Mouse (Mus musculus) spleen, adult 2 months (tissue): ENCODE measurements around the gene Ptprm. TPM values are rescaled to one million over a fixed set of nuclear protein-coding genes. Genes with fewer than 3 reads are reported as not detected.

Source experiments
- DNase-seq, 2 experiments: peaks; one replicate each; pipeline versions ENCODE4 v3.0.0 to v3.0.0-alpha.2; 2012 to 2021; ENCODE audit warnings: low spot score in 2 of 2, low read depth in 1 of 2
- H3K27ac ChIP-seq: fragments of 200-500 bp; 2 replicates; pipeline ENCODE4 v1.5.1; 2012; ENCODE audit warnings: low read length, inconsistent platforms; ENCODE audit not compliant: insufficient read depth
- H3K27me3 ChIP-seq: fragments of 200-500 bp; 2 replicates; pipeline ENCODE4 v1.6.1; 2012; ENCODE audit warnings: mild to moderate bottlenecking, moderate library complexity, low read length, inconsistent platforms; ENCODE audit not compliant: control insufficient read depth, insufficient read depth
- H3K36me3 ChIP-seq: fragments of 200-500 bp; 2 replicates; pipeline ENCODE4 v1.6.1; 2012; ENCODE audit warnings: mild to moderate bottlenecking, low read length, inconsistent platforms; ENCODE audit not compliant: control insufficient read depth, insufficient read depth
- H3K4me1 ChIP-seq: fragments of 200-500 bp; 2 replicates; pipeline ENCODE4 v1.6.1; 2011; ENCODE audit warnings: inconsistent platforms; ENCODE audit not compliant: control insufficient read depth, insufficient read depth, insufficient read length
- H3K4me3 ChIP-seq: fragments of 200-500 bp; 2 replicates; pipeline ENCODE4 v1.5.1; 2011; ENCODE audit warnings: mild to moderate bottlenecking, inconsistent platforms; ENCODE audit not compliant: insufficient read depth, insufficient read length; ENCODE audit errors: extremely low read depth
- CTCF ChIP-seq: fragments of 200-500 bp; IDR thresholded peaks from 2 replicates; pipeline ENCODE4 v1.5.1; 2011; ENCODE audit warnings: mild to moderate bottlenecking, inconsistent platforms; ENCODE audit not compliant: insufficient read depth, insufficient read length, insufficient replicate concordance; ENCODE audit errors: extremely low read depth
- POLR2A ChIP-seq: fragments of 200-500 bp; IDR thresholded peaks from 2 replicates; pipeline ENCODE4 v1.6.1; 2011; ENCODE audit warnings: low read depth, low read length, inconsistent platforms
- WGBS: fragments of 180-500 bp; shearing (Covaris S2); methylation state at CpG from one replicate; pipeline ENCODE4 v1.1.7; 2018; 5-methylcytosine and 5-hydroxymethylcytosine counted together
- polyA plus RNA-seq: library from polyadenylated mRNA; depleted of rRNA; stranded (reverse); fragments of >200 nt; gene quantifications from 2 replicates; pipeline ENCODE4 v1.2.3, GENCODE M21; 2012

Gene Ptprm
- polyA plus RNA-seq, 1 experiment = 5.0 TPM

GRCm38 (mm10) chr17:66712456-66713205 is 641.6 kb downstream of the Ptprm start:
- WGBS = 89% methylated on average over 9 of the region's 9 CpGs

DNA sequence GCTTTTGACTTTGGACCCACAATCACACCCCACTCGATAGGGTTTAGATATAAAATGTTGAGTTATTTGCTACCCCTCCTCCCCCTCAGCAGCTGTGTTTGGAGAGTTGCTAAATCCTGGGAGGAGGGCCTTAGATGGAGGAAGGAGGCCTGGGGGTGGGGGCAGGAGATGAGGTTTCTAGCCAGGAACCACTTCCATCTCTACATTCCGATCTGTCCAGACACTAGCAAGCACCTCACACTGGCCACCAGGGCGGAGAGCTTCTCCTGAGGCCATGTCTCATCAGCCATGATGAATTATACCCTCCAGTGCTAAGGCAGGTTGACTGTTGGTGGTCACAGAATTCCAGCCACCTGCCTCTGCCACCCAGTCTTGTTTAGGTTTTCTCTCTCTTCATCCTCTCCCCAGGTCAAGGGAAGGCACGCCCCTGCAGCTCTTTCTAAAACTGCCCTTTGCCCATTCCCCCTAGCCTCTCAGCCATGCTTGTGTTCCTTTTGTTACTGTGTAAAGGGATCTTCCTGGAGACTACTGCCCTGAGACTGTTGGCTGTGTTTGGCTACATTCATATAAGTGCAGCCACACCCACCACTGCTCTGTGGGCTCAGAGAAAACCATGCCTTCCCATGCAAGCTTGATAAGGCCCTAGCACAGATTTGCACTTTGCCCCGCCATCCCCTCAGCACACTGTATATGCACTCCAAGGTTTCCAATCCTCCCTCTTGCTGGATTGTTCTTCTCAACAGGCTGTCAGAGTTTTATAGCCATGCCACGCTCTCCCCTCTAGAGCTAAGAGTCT is 642.8 kb downstream of the Ptprm start:
- Histone ChIP-seq H3K27ac (no peak overlapping the region), H3K27me3 (no peaks in the 10 kb centered on the region), H3K4me3 (no peak overlapping the region), H3K36me3 (no peaks in the 10 kb centered on the region), H3K4me1 (no peaks in the 10 kb centered on the region)
- TF ChIP-seq POLR2A (no peak), CTCF (no peak)
- 72% methylated on average over 6 of the region's 6 CpGs for WGBS
- no peak for DNase-seq

More at GRCm38 (mm10) chr17:66712456-66713205, 641.6 kb downstream of the Ptprm start:
- Histone ChIP-seq H3K27me3 (no peaks in the 10 kb centered on the region), H3K4me3 (no peak overlapping the region), H3K4me1 (no peaks in the 10 kb centered on the region), H3K27ac (no peak overlapping the region), H3K36me3 (no peaks in the 10 kb centered on the region)
- no peak for DNase-seq
- TF ChIP-seq CTCF = no peak
- no peak for TF ChIP-seq POLR2A

DNA sequence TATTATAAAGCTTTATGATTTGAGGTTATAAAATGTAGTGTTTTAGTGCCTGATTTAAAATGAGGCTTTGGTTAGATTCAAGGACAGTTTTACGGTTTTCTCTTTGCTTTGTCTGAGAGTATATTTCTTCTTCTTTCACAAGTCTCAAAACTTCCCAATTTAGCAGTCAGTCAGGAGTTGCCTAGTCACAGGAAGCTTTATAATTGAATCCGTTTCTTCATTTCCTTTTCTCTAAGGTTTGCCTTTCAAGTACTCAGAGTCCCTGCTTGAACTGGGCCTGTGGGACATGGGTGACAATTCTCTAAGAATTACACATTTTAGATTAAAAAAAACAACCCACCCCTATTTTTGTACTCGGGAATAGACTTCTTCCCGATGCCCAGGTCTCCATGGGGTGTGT is 643.7 kb downstream of the Ptprm start:
- 9% methylated on average over 4 of the region's 4 CpGs for WGBS
- no peak overlapping the region for H3K4me3 ChIP-seq
- no peaks in the 10 kb centered on the region for H3K36me3 ChIP-seq
- H3K27ac ChIP-seq = no peak overlapping the region
- TF ChIP-seq POLR2A = no peak
- TF ChIP-seq CTCF = no peak
- no peaks in the 10 kb centered on the region for H3K27me3 ChIP-seq
- no peaks in the 10 kb centered on the region for H3K4me1 ChIP-seq
- no peak for DNase-seq

DNA sequence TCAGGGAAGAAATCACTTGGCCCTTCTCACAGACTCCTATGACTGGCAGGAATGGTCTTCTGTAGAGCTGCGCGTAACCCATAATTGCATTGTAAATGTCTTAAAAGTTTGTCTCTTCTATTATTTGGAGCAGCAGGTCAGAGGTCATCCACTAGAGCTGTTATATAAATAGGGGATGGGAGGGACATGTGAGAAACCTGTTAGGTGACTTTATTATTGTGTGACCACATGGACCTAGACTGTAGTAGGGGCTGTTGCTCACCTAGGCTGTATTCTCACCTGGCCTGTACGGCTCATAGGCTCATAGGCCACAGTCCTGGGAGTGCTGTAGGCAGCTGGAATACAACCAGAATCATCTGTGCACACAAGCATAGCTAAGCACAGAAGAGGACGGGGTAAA is 645.5 kb downstream of the Ptprm start:
- no peak overlapping the region for H3K4me3 ChIP-seq
- no peaks in the 10 kb centered on the region for H3K36me3 ChIP-seq
- H3K27me3 ChIP-seq = no peaks in the 10 kb centered on the region
- H3K27ac ChIP-seq = no peak overlapping the region
- no peak for TF ChIP-seq CTCF
- no peak for TF ChIP-seq POLR2A
- H3K4me1 ChIP-seq = no peaks in the 10 kb centered on the region
- DNase-seq = no peak
- 92% methylated on average over 4 of the region's 4 CpGs for WGBS

- Histone ChIP-seq H3K27ac (no peak overlapping the region), H3K36me3 (no peaks in the 10 kb centered on the region), H3K4me1 (no peaks in the 10 kb centered on the region), H3K4me3 (no peak overlapping the region), H3K27me3 (no peaks in the 10 kb centered on the region)
- WGBS = 93% methylated on average over 8 of the region's 8 CpGs
- TF ChIP-seq CTCF = no peak
- no peak for TF ChIP-seq POLR2A
- no peak for DNase-seq
Observed at GRCm38 (mm10) chr17:66707684-66708083, 646.6 kb downstream of the Ptprm start.

DNA sequence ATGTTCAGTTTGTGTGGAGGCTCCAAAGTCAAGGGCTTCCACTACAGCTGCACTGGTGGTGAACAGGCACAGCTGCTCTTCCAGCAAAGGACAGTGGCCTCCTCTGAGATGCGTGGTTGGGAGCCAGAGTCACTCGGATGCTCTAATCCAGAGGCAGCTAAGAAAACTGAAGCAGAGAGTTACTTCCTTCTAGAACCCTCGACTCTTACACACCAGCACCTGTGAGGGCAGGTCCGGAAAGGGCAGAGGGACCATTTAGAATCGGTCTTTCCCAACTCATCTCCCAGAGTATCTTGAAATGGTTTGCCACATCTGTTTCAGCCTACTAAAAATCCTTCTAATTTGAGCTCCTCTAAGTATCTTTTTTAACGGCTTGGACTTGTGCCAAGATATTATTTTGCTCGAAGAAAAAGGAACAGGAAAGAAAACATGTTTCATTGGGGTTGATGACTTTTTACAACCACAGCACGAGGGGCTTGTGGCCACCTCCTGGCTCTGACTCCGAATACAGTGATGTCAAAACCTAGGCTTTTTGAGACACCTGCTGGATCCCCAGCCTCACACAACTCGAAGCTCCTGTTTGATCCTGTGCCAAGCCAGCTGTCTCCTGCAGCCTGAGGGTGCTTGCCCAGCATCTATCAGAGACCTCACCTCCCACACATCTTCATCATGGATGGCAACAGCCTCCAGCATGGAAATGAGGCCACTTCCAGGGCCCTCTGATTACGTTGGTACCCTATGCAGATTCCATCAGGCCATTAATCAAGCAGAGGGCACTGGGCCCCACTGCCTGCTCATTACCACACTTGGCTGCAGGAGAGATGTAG is 652.7 kb downstream of the Ptprm start:
- Histone ChIP-seq H3K36me3 (no peaks in the 10 kb centered on the region), H3K4me3 (no peak overlapping the region), H3K27ac (no peak overlapping the region), H3K4me1 (no peaks in the 10 kb centered on the region), H3K27me3 (no peaks in the 10 kb centered on the region)
- TF ChIP-seq CTCF (no peak), POLR2A (no peak)
- WGBS = 13% methylated on average over 11 of the region's 11 CpGs
- DNase-seq = no peak
